Mouse (Mus musculus) liver, embryonic 16.5 days (tissue): ENCODE measurements around the gene Fbxo46. TPM values are rescaled to one million over a fixed set of nuclear protein-coding genes. Genes with fewer than 3 reads are reported as not detected.
"Not testable (repeated sequence)": the region's sequence is repeated elsewhere in the genome, so short reads cannot be mapped to it uniquely, and the experiment has no call there.

Source experiments
- ATAC-seq: fragments of 200-750 bp; cut with Nextera tagmentation; 2 replicates; pipeline ENCODE4 v1.8.0; 2017; ENCODE audit warnings: low read depth, mild to moderate bottlenecking, moderate number of reproducible peaks, moderate library complexity
- H3K27ac ChIP-seq: fragments of 300-500 bp; sonication (generic); 2 replicates; pipeline ENCODE4 v1.5.1; 2014; ENCODE audit warnings: mild to moderate bottlenecking, low read length
- H3K27me3 ChIP-seq: fragments of 300-500 bp; sonication (generic); 2 replicates; pipeline ENCODE4 v1.6.1; 2014; ENCODE audit warnings: low read depth, low read length, mixed read lengths; ENCODE audit not compliant: control insufficient read depth, insufficient read depth
- H3K36me3 ChIP-seq: fragments of 300-500 bp; sonication (generic); 2 replicates; pipeline ENCODE4 v1.6.1; 2014; ENCODE audit warnings: mild to moderate bottlenecking; ENCODE audit not compliant: control insufficient read depth, insufficient read depth
- H3K4me1 ChIP-seq: fragments of 300-500 bp; sonication (generic); 2 replicates; pipeline ENCODE4 v1.6.1; 2014; ENCODE audit warnings: low read depth, low read length, mixed read lengths; ENCODE audit not compliant: control insufficient read depth
- H3K4me2 ChIP-seq: fragments of 300-500 bp; sonication (generic); 2 replicates; pipeline ENCODE4 v1.6.1; 2014; ENCODE audit warnings: low read depth, low read length, mixed read lengths
- H3K4me3 ChIP-seq: fragments of 300-500 bp; sonication (generic); 2 replicates; pipeline ENCODE4 v1.5.1; 2014; ENCODE audit warnings: low read depth, mild to moderate bottlenecking, low read length
- H3K9ac ChIP-seq: fragments of 300-500 bp; sonication (generic); 2 replicates; pipeline ENCODE4 v1.6.1; 2014; ENCODE audit warnings: low read depth, low read length
- H3K9me3 ChIP-seq: fragments of 300-500 bp; sonication (generic); replicated peaks from 2 replicates; pipeline ENCODE4 v1.6.1; 2016; ENCODE audit warnings: low read length; ENCODE audit not compliant: control insufficient read depth
- WGBS: fragments of 180-500 bp; shearing (Covaris S2); extraction: QIAGEN DNeasy Blood & Tissue Kit; methylation state at CpG from one replicate; pipeline ENCODE4 v1.1.7; 2014; ENCODE audit not compliant: insufficient replicate concordance; 5-methylcytosine and 5-hydroxymethylcytosine counted together
- polyA plus RNA-seq: library from polyadenylated mRNA; unstranded; fragments of >200 nt; fragmentation: Nextera tagmentation; extraction: Ambion mirVana; gene quantifications from 2 replicates; pipeline ENCODE4 v1.2.1, GENCODE M21; 2015

The Fbxo46 gene
- polyA plus RNA-seq, 1 experiment from 2014 or later, result 4.7 TPM

DNA sequence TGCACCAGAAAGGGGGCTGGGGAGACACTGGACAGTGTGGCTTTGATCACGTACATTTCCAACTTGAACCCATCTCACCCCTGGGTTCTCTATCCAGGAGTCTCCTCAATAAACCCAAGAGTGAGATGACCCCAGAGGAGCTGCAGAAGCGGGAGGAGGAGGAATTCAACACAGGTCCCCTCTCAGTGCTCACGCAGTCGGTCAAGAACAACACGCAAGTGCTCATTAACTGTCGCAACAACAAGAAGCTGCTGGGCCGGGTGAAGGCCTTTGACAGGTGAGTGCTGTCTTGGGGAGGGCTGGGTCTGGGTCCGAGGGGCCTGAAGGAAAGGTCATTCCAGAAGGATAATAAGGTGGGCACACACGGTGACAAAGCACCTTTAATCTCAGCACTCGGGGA lies 31.5 kb downstream of the Fbxo46 start:
- H3K4me3 ChIP-seq, H3K9me3 ChIP-seq, H3K4me2 ChIP-seq, H3K27me3 ChIP-seq, ATAC-seq, H3K27ac ChIP-seq, H3K36me3 ChIP-seq: not testable (repeated sequence)
- H3K4me1 ChIP-seq, result peaks cover 16% of the 10 kb centered on the region
- WGBS, result 81% methylated on average over 10 of the region's 10 CpGs
- peak overlapping the region; percentile 67; the same call in 1 of the 2 replicates for H3K9ac ChIP-seq

DNA sequence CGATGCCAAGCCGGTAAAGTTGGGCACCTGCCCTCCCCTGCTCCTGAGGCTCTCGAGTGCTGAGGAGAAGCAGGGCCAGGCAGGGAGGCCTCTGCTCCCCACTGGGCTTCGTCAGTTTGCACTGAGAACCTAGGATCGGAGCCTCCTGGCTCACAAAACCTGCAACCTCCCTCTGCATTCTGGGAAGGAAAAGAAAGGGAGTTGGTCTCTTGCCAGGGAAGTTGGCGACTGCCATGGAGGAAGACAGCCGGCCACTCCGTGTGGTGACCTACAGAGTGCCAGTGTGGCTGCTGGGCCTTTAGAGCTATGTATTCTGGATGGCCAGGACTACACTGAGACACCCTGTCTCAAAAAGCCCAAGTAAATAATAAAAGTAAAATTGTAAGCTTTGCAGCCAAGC lies 35.1 kb downstream of the Fbxo46 start:
- H3K9me3 ChIP-seq, result no peaks in the 10 kb centered on the region
- H3K4me3 ChIP-seq, result no peak overlapping the region
- H3K9ac ChIP-seq, result no peak overlapping the region
- no peak overlapping the region for H3K4me2 ChIP-seq
- no peak overlapping the region for H3K27ac ChIP-seq
- peaks cover 11% of the 10 kb centered on the region for H3K4me1 ChIP-seq
- H3K36me3 ChIP-seq, result peaks cover 6% of the 10 kb centered on the region; the same call in 1 of the 2 replicates
- WGBS, result 79% methylated on average over 8 of the region's 8 CpGs
- peaks cover 8% of the 10 kb centered on the region for H3K27me3 ChIP-seq
- no peak for ATAC-seq

DNA sequence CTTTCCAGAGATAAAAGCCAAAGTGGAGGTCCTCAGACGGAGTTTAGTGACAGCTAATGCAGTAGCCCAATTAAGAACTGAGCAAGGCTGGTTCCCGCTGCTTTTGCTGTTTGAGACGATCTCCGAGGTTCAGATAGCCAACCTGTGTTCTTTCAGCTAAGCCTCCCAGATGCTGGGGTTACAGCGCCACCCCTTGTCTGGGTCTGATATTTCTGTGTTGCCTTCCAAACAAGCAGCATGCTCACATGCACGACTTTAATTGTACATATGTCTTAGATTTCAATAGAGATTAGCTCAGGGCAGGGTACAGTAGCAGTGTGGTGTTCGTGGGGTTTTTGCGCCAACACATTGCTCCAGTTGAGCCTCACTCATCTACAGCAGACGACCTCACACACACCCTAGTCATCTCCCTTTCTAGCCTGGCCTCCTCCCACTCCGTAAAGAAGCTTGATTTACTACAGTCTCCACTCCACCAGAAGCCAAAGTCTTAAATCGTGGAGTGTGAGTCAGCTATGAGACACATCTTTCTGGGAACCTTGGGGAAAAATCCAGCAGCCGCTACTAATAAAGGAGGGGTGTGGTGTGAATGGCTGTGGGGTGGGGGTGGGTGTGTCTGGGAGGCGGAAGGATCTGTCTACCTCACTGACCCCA lies 36.3 kb downstream of the Fbxo46 start:
- Histone ChIP-seq H3K27me3 (peaks cover 16% of the 10 kb centered on the region), H3K4me1 (peaks cover 15% of the 10 kb centered on the region), H3K4me3 (no peak overlapping the region), H3K9ac (no peak overlapping the region), H3K9me3 (no peaks in the 10 kb centered on the region), H3K36me3 (peaks cover 6% of the 10 kb centered on the region; the same call in 1 of the 2 replicates), H3K27ac (no peak overlapping the region), H3K4me2 (no peak overlapping the region)
- ATAC-seq, result no peak
- 51% methylated on average over 13 of the region's 13 CpGs for WGBS

DNA sequence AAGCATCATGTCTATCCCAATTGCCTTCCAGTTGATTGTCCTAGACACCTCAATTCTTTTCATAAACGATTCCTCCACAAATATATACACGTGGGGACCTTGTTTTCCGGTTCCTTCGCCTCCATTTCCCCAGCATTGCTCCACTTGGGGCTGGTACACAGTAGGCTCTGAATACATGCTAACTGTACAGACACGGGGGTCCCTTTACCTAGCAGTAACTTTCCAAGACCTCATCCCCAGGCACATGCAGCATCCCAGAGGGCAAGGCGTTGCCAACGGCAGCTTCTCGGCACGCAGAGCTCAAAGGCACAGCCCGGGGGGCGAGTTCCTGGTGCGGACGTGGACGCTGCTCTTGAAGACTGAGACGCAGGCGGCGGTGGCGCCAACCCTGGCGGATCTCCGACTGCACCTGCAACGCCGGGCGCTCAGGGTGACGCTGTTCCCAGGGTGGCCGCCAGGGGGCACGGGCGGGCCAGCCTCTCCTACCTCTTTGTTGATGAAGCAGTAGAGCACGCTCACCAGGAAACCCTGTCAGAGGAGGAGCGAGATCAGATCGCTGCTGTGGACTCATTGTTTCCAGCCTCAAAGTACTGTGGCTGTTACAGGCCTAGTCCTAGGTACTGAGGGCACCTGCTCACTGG lies 37.6 kb downstream of the Fbxo46 start:
- ATAC-seq, result peak; percentile 67
- H3K9ac ChIP-seq, result no peak overlapping the region; the same call in 1 of the 2 replicates
- H3K27me3 ChIP-seq, result peaks cover 16% of the 10 kb centered on the region
- H3K9me3 ChIP-seq, result no peaks in the 10 kb centered on the region
- WGBS, result 4% methylated on average over 30 of the region's 30 CpGs
- no peak overlapping the region for H3K27ac ChIP-seq
- H3K36me3 ChIP-seq, result peaks cover 6% of the 10 kb centered on the region; the same call in 1 of the 2 replicates
- H3K4me3 ChIP-seq, result no peak overlapping the region
- H3K4me2 ChIP-seq, result peak overlapping the region; percentile 19; the same call in 1 of the 2 replicates
- peaks cover 15% of the 10 kb centered on the region for H3K4me1 ChIP-seq

DNA sequence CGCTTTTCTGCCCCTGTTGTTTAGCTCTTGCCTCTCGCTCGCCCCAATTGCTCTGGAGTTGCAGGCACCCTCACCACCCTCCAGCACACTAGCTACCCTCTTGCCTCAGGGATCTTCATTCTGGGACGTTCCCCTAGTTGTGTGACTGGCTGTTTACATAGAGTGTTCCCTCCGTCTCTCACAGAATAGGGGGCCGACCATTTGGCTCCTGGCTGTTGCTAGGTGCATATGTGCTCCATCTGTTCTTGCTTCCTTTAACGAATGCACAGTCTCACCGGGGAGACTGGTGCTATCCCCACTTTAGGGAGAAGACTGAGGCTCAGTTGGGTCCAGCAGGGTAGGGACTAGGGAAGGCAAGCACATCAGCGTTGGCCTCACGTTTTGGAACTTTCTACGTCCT lies 38.9 kb downstream of the Fbxo46 start:
- Histone ChIP-seq H3K27ac (no peak overlapping the region), H3K36me3 (peaks cover 3% of the 10 kb centered on the region; the same call in 1 of the 2 replicates), H3K4me1 (peaks cover 15% of the 10 kb centered on the region), H3K4me2 (no peak overlapping the region), H3K9ac (no peak overlapping the region), H3K9me3 (no peaks in the 10 kb centered on the region), H3K4me3 (no peak overlapping the region), H3K27me3 (peaks cover 21% of the 10 kb centered on the region)
- WGBS, result 55% methylated on average over 11 of the region's 11 CpGs
- no peak for ATAC-seq

DNA sequence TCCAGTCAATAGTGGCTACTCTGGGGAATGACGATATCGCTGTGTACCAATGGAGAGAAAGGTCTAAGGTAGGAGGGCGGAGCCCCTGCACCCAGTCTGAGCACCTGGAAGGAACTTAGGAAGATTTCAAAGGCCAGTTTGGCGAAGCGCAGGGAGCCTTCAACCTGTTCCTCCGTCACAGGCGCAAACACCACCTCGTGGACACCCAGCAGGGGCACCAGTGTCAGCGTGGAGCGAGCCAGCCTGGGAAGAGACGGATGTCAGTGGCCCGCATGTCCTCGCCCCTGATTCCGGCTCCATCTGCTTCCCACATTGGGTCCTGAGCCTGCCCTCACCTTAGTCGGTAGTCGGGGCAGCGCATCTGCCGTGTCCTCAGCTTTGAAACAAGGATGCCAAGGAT lies 39.8 kb downstream of the Fbxo46 start:
- no peak for ATAC-seq
- Histone ChIP-seq H3K4me3 (no peak overlapping the region), H3K4me1 (peaks cover 23% of the 10 kb centered on the region), H3K4me2 (no peak overlapping the region), H3K27ac (no peak overlapping the region), H3K9me3 (no peaks in the 10 kb centered on the region), H3K9ac (no peak overlapping the region), H3K36me3 (no peaks in the 10 kb centered on the region), H3K27me3 (peaks cover 29% of the 10 kb centered on the region)
- 17% methylated on average over 18 of the region's 18 CpGs for WGBS

DNA sequence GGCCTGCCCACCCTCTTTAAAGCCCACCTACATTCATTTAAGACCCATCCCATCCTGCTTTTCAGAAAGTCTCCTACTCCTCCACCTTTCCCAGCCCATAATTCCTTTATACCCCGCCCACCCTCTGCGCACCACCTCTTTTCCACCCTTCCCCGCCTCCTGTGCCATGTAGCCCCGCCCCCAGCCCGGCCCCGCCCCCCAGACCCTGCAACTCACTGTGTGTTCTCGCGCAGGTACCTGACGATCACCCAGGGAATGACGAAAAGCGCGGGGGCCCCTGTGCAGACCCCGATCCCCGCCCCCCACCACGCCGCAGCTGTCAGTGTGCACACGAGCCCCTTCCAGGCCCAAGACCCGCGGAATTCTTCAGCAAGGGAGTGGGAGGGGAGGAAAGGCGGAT lies 40.5 kb downstream of the Fbxo46 start:
- Histone ChIP-seq H3K9me3 (no peaks in the 10 kb centered on the region), H3K36me3 (no peaks in the 10 kb centered on the region), H3K4me2 (peak overlapping the region; percentile 68), H3K27ac (no peak overlapping the region), H3K4me1 (peaks cover 30% of the 10 kb centered on the region), H3K27me3 (peaks cover 35% of the 10 kb centered on the region), H3K9ac (no peak overlapping the region), H3K4me3 (peak overlapping the region; percentile 41)
- peak; percentile 47 for ATAC-seq
- WGBS, result under 1% methylated on average over 20 of the region's 20 CpGs

DNA sequence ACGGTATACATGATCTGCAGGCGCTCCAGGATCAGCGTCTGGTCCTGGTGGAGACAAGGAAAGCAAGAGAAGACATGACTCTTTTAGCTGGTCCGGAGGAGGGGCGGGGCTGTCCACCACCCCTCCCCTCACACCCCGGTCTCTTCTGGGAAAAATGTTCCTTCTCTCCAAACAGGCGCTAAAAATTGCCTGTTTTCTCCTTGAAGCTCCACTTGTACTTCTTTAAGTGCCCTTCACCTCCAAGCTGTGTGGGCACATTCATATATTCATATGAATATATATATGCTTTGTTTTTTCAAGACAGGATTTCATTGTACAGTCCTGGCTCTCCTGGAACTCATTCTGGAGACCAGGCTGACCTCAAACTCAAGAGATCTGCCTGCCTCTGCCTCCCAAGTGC lies 43.3 kb downstream of the Fbxo46 start:
- ATAC-seq, result no peak
- Histone ChIP-seq H3K36me3 (no peaks in the 10 kb centered on the region), H3K9me3 (no peaks in the 10 kb centered on the region), H3K4me2 (no peak overlapping the region), H3K9ac (no peak overlapping the region), H3K4me1 (peaks cover 29% of the 10 kb centered on the region), H3K4me3 (no peak overlapping the region), H3K27me3 (peaks cover 40% of the 10 kb centered on the region), H3K27ac (no peak overlapping the region)
- WGBS, result 66% methylated on average over 7 of the region's 7 CpGs

DNA sequence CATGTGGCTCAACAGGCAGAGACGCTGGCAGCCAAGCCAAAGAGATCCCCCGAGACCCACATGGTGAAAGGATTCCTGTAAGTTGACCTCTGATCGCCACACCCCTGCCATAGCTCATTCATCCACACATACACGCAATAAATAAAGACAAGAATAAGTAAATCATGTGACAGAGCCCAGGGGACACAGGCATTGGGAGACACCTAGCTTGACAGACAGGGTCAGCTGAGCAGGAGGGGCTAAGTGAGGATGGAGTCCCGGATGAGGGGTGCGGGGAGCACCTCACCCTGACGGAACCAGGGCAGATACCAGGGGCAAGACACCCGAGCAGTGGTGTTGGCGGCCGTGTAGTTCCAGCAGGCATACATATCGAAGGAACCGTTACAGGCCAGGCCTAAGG lies 44.1 kb downstream of the Fbxo46 start:
- Histone ChIP-seq H3K4me2 (no peak overlapping the region), H3K4me3 (no peak overlapping the region), H3K9me3 (no peaks in the 10 kb centered on the region), H3K27me3 (peaks cover 40% of the 10 kb centered on the region), H3K27ac (no peak overlapping the region), H3K9ac (no peak overlapping the region), H3K36me3 (no peaks in the 10 kb centered on the region), H3K4me1 (peaks cover 29% of the 10 kb centered on the region)
- no peak for ATAC-seq
- 24% methylated on average over 12 of the region's 12 CpGs for WGBS
